Comparison of ENCODE assay signal across 15 mouse cellular contexts in genomic region chr12:7962314-7962927, GRCm38 (mm10). TPM values are rescaled to one million over a fixed set of nuclear protein-coding genes. Genes with fewer than 3 reads are reported as not detected.
DNase-seq lines count a peak whose midpoint lies in the region; ATAC-seq lines count a peak whose summit lies in the region.
"Had no signal": no experiment of that assay in that cellular context is flagged by ENCODE, and none has a peak within 500 bp of the region (broad histone marks: within the 10 kb centered on the region; RNA-seq: fewer than 3 reads in every experiment).

No protein-coding gene starts in this region.

- DNase-seq in hindbrain, embryonic 14.5 days (ENCODE audit: low spot score) = peak; percentile 36
- no peak for DNase-seq in lung, postnatal 14 days
- no peak for DNase-seq in thymus, postnatal 36 days
- DNase-seq: cerebellum, adult 2 months; gastrocnemius, postnatal 36 days; kidney, postnatal 36 days; layer of hippocampus, postnatal 36 days; thymus, adult 18-20 months had no signal

- H3K27me3 ChIP-seq in hindbrain, embryonic 14.5 days (ENCODE audit: control insufficient read depth, insufficient read depth, low read length) = no peaks in the 10 kb centered on the region
- no peaks in the 10 kb centered on the region for H3K27me3 ChIP-seq in hindbrain, embryonic 13.5 days
- H3K27me3 ChIP-seq in lung, embryonic 16.5 days (ENCODE audit: control insufficient read depth, insufficient read depth, low read depth, low read length) = no peaks in the 10 kb centered on the region
- H3K27me3 ChIP-seq: hindbrain, embryonic 15.5 days; limb, embryonic 15.5 days had no signal

- no peaks in the 10 kb centered on the region for H3K9me3 ChIP-seq in hindbrain, embryonic 14.5 days (ENCODE audit: control insufficient read depth, low read length)
- H3K9me3 ChIP-seq in hindbrain, embryonic 13.5 days = no peaks in the 10 kb centered on the region
- no peaks in the 10 kb centered on the region for H3K9me3 ChIP-seq in lung, embryonic 16.5 days (ENCODE audit: control insufficient read depth, low read length)
- H3K9me3 ChIP-seq: hindbrain, embryonic 15.5 days; limb, embryonic 15.5 days had no signal

- no peak overlapping the region for H3K4me3 ChIP-seq in hindbrain, embryonic 14.5 days (replicated peaks; ENCODE audit: low read length)
- no peak overlapping the region for H3K4me3 ChIP-seq in hindbrain, embryonic 13.5 days
- no peak overlapping the region for H3K4me3 ChIP-seq in lung, embryonic 16.5 days (ENCODE audit: low read length)
- H3K4me3 ChIP-seq: hindbrain, embryonic 15.5 days; limb, embryonic 15.5 days had no signal

- H3K9ac ChIP-seq in hindbrain, embryonic 14.5 days = no peak overlapping the region
- no peak overlapping the region for H3K9ac ChIP-seq in hindbrain, embryonic 13.5 days
- no peak overlapping the region for H3K9ac ChIP-seq in lung, embryonic 16.5 days (ENCODE audit: low read length)
- H3K9ac ChIP-seq: hindbrain, embryonic 15.5 days; limb, embryonic 15.5 days had no signal

- ATAC-seq in hindbrain, embryonic 14.5 days (ENCODE audit: low FRiP score) = no peak
- ATAC-seq in hindbrain, embryonic 13.5 days (ENCODE audit: low FRiP score) = no peak
- peak; percentile 83 for ATAC-seq in lung, embryonic 16.5 days (ENCODE audit: low read depth)
- ATAC-seq in common myeloid progenitor, adult 5-6 weeks (replicated peaks; ENCODE audit: low read depth, poor library complexity, severe bottlenecking) = peak; percentile 99
- peak; percentile 92 to 95 for ATAC-seq in hematopoietic stem cell, adult 5-6 weeks (replicated peaks in 1 of 2; ENCODE audit: insufficient read depth in 1 of 2, low FRiP score in 2 of 2, low TSS enrichment in 1 of 2, low read depth in 1 of 2, poor library complexity in 2 of 2, severe bottlenecking in 2 of 2)

- no peak overlapping the region for H3K27ac ChIP-seq in hindbrain, embryonic 14.5 days
- H3K27ac ChIP-seq in hindbrain, embryonic 13.5 days = no peak overlapping the region
- H3K27ac ChIP-seq in lung, embryonic 16.5 days (ENCODE audit: low read length) = no peak overlapping the region
- H3K27ac ChIP-seq: hindbrain, embryonic 15.5 days; limb, embryonic 15.5 days had no signal

- H3K36me3 ChIP-seq in hindbrain, embryonic 14.5 days (replicated peaks; ENCODE audit: control insufficient read depth, insufficient read depth) = no peaks in the 10 kb centered on the region
- no peaks in the 10 kb centered on the region for H3K36me3 ChIP-seq in hindbrain, embryonic 13.5 days
- H3K36me3 ChIP-seq in lung, embryonic 16.5 days (ENCODE audit: control insufficient read depth, insufficient read depth, low read length) = no peaks in the 10 kb centered on the region
- H3K36me3 ChIP-seq: hindbrain, embryonic 15.5 days; limb, embryonic 15.5 days had no signal

- 76% methylated on average over 5 of the region's 5 CpGs for WGBS in hindbrain, embryonic 14.5 days
- 71% methylated on average over 5 of the region's 5 CpGs for WGBS in hindbrain, embryonic 13.5 days
- 27% methylated on average over 5 of the region's 5 CpGs for WGBS in lung, embryonic 16.5 days

- H3K4me2 ChIP-seq in hindbrain, embryonic 14.5 days (replicated peaks) = no peak overlapping the region
- no peak overlapping the region for H3K4me2 ChIP-seq in hindbrain, embryonic 13.5 days
- peak overlapping the region; percentile 25 for H3K4me2 ChIP-seq in lung, embryonic 16.5 days (ENCODE audit: low read depth, low read length)
- H3K4me2 ChIP-seq: hindbrain, embryonic 15.5 days; limb, embryonic 15.5 days had no signal

- H3K4me1 ChIP-seq in hindbrain, embryonic 14.5 days (replicated peaks; ENCODE audit: control insufficient read depth, insufficient read depth, low read length) = no peaks in the 10 kb centered on the region
- no peaks in the 10 kb centered on the region for H3K4me1 ChIP-seq in hindbrain, embryonic 13.5 days (replicated peaks)
- peaks cover 9% of the 10 kb centered on the region; the same call in 1 of the 2 replicates for H3K4me1 ChIP-seq in lung, embryonic 16.5 days (replicated peaks; ENCODE audit: control insufficient read depth, insufficient read depth, low read length)
- H3K4me1 ChIP-seq: hindbrain, embryonic 15.5 days; limb, embryonic 15.5 days had no signal

RNA-seq across cellular contexts. Expression of gene Apob, which starts 15.0 kb away (rescaled TPM):
- polyA plus RNA-seq in hindbrain, embryonic 14.5 days (2014; fragmentation: Nextera tagmentation; extraction: Ambion mirVana) = 0.08 and 0.19 TPM in 2 replicates
- 0.05 and 0.09 TPM in 2 replicates for polyA plus RNA-seq in hindbrain, embryonic 13.5 days (2015; fragmentation: Nextera tagmentation; extraction: Ambion mirVana)
- 0.11 and 2.0 TPM in 2 replicates for polyA plus RNA-seq in lung, embryonic 16.5 days (2015; fragmentation: Nextera tagmentation; extraction: Ambion mirVana)
- total RNA-seq in common myeloid progenitor, adult 5-6 weeks (2017) = 0.05 and 0.23 TPM in 2 replicates
- 1.6 and 6.2 TPM in 2 replicates for total RNA-seq in hematopoietic stem cell, adult 5-6 weeks (2017)
- total RNA-seq: layer of hippocampus, postnatal 36 days; megakaryocyte, adult 5-6 weeks had no signal

Comparison
In these comparisons a context has a peak if more than half of its experiments do, and no peak if none do; other contexts are left out.
1. ATAC-seq: peak in lung, embryonic 16.5 days (single experiment), common myeloid progenitor, adult 5-6 weeks (single experiment) and hematopoietic stem cell, adult 5-6 weeks (2 of 2); none in hindbrain, embryonic 14.5 days (single experiment) and hindbrain, embryonic 13.5 days (single experiment).